Mouse (Mus musculus) E14TG2a.4 (cell line): Measurements from ENCODE around the gene Scn4a.

Experiments used
- CTCF ChIP-seq: conservative IDR thresholded peaks from 2 replicates; pipeline ENCODE4 v1.5.1; 2014; ENCODE audit warnings: low read length
- NANOG ChIP-seq: IDR thresholded peaks from 2 replicates; pipeline ENCODE4 v1.6.1; 2014; ENCODE audit warnings: borderline replicate concordance, low read length, mixed read lengths

DNA sequence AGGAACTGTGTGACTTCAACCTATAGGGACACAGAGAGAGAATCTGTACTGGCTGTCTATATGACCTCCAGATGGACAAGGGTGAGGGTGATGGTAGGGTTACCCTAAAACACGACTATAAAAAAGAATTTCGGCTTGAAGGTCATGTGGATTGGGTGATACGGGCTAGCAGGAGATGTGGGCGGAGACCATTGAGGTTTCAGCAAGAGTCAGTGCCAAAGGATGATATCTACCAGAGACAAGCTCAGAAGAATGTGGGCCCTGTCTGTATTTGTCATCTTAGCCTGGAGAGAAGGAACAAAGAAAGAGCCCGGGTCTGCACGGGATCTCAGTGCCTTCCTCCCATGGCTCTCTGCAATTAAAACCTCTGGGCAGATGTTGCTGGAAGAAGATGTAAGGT lies 3.3 kb downstream of the Scn4a start:
- TF ChIP-seq CTCF: no peak
- TF ChIP-seq NANOG: no peak
